Mouse (Mus musculus): ENCODE measurements around the gene Ankrd34b.

GRCm38 (mm10) chr13:92483348-92483747 lies 57.7 kb downstream of the Ankrd34b start:
- peak; percentile 69 for TF ChIP-seq CTCF (IDR thresholded peaks at IDR 0.05; ENCODE audit: low read depth)
- no peak for TF ChIP-seq EP300 (IDR thresholded peaks at IDR 0.05; ENCODE audit: low read depth)
